Mouse (Mus musculus) neural tube, embryonic 10.5 days (tissue): ENCODE results near the gene Creb5.

Experiments used
- DNase-seq: peaks from one replicate; pipeline ENCODE4 v3.0.0-alpha.2; 2017; ENCODE audit warnings: low spot score; ENCODE audit errors: extremely low spot score

Gene Creb5

DNA sequence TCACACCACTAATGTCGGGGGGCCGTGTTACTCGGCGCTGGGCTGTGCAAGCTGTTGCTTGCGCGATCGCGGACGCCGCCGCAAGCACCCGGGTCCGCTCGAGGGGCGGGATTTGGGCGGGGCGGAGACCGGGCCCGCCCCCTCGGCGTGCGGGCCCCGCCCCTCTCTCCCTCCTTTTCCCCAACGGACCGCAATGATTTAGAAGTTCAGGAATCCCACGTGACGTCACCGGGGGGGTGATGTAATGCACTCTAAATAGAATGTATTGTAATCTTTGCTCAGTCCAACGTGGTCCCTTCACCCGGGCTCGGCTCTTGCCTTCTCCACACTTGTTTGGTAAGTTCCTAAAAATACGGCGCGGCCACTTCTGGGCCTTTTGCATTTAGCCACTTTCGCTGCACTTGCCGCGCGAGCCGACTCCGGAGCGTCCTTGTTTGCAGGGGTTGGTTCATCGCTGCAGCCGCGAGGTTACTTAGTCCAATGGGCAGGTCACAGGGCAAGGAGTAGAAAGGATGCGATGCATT lies at the start of gene Creb5:
Gene Creb5, plus strand, starts transcription at position 233 of the 524 bp plus-strand sequence.
- peak; percentile 89 for DNase-seq

DNA sequence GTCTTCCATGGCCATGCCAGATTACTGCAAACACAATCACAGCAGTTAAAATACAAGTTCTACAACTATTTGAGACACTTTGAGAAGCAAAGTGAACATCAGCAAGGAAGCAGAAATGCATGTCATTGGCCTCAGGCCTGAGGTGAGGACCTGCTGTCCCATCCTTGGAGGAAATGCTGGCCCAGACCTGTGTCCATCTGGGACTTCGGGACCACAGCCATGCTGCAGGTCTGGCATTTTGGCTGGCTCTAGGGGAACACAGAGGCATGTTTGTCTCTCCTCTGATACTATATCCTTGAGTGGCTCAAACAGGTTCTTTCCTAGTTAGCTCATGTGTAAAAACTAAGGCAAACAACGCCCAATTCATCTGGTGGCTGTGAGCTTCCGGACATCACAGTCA lies 27.2 kb upstream of the Creb5 start:
- no peak for DNase-seq

DNA sequence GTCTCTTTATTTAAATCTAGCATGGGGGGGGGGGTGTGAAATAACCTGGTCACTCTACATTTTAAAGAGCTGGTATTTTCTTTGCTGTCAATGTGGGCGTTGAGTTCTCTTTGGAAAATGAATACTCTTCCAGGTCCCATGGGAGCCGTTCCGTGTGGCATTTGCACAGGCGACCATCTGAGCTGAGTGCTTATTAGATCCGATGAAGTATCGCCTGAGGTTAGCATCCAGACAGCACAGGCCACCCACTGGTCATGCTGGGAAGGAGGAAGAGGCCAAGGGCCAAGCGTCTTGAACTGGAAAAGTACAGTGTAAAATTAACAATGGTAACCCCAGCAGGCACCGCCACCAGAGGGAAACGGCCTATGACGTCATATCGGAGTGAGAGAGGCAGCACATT lies 24.7 kb upstream of the Creb5 start:
- no peak for DNase-seq

DNA sequence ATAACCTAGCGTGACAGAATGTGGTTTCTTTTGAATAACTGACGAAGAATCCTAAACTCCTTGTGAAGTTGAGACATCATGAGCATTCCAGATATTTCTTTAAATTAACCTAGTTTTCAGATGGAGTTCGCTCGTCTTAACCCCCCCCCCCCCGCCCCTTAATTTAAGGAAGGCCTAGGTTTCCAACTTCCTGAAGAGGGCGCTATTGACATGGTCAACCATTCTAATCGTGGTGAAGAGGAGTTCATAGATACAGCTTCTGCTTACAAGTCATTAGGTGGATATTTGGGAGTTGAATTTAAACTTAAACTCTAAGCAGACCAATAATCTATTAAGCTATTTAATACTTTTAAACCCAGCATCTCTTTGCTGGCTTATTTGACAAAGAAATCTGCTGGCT lies 20.0 kb upstream of the Creb5 start:
- DNase-seq = no peak

DNA sequence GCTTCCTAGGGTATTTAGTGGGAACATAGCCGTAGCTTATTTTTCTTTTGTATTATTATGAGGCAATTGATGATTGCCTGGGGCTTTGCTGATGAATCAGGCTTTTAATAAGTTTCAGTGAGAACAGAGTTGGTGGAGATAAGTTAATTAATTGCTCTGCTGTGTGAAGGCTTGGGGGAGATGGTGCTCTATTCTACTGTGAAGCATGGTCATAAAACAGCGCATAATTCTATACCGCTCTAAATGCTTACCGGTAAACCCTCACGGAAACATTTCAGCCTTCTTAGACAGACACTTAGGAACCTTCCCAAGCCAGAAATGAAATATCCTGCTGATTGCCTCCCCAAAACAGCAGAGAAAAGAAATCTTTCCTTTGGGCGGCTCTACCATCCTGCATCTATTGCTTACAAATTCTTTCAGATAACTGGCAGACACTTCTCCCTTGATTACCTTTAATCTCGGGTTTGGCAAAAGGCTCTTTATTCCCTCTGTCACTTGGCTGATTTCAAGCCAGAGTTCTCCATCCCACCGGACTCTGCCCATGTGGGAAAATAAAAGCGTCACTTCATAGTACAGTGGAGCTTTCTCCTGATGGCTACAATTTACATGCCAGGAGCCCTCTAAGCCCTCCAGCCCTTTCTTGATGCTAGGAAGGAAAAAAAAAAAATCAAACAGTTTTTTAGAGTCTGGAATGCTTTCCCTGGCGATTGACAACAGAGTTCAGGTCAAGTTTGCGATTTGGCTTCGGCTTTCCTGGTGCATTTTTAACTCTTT lies 19.2 kb upstream of the Creb5 start:
- no peak for DNase-seq

DNA sequence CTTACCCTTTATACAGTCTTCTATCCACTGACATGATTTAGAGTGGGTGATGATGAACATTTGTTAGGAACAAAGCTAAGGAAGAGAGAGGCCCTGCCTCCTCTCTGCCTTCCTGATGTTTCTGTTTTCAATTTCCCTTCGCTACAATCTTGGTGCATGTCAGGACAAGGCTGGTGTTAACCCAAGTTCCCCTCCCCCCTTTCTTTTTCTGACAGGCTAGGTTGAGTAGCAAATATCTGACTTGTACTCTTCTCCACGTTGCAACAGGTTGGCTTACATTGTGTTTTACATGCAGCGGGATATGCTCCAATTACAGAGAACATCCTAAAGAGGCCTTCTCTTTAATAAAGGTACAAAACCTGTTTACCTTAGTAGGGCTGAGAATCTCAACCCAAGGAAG lies 15.9 kb upstream of the Creb5 start:
- DNase-seq = no peak

DNA sequence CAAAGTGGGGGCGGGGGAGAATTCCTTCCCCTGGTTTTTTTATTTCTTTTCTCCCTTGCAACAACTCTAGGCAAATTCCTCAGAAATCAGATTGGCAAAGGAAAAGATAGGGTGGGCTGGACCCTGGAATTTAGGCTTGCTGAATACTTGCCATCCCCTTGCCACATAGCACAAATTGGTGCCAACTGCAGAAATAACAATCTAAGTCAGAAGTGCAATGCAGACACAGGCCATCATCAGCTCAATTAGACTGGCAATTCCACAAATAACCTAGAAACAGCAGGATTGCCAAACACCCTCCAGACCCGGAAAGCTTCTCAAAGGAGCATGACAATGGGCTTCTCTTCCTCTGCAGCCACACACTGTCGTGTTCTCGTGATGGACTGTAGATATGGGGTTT lies 15.4 kb upstream of the Creb5 start:
- no peak for DNase-seq

DNA sequence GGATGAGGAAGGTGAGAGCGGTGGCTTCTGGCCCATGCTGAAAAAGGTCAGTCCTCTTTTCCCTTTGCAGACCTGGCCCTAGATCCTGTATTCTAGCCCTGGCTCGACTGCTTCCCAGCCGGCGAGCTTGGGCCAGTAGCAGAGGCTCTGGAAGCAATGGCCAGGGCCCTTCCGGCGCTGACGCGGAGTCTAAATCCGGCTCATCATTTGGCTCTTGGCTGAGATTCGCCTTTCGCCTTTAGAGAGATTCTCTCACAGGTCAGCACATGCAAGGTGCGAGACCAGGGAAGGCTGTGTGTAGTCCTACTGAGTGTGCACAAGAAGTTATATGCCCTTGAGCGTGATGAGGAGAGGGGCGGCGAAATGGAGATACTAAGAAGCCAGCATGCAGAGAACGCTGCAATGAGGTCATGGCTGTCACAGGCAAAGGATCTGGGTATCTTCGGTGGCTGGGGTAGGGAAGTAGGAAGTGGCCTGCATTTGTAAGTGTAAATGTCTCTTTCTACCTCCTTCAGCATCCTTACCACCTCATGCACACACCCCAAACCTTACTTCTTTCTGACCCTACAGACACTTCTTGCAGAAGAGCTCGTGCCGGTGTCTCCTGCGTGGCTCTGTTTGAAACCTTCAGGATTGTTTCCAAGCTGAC lies 557 bp upstream of the Creb5 start:
- peak; percentile 55 for DNase-seq

DNA sequence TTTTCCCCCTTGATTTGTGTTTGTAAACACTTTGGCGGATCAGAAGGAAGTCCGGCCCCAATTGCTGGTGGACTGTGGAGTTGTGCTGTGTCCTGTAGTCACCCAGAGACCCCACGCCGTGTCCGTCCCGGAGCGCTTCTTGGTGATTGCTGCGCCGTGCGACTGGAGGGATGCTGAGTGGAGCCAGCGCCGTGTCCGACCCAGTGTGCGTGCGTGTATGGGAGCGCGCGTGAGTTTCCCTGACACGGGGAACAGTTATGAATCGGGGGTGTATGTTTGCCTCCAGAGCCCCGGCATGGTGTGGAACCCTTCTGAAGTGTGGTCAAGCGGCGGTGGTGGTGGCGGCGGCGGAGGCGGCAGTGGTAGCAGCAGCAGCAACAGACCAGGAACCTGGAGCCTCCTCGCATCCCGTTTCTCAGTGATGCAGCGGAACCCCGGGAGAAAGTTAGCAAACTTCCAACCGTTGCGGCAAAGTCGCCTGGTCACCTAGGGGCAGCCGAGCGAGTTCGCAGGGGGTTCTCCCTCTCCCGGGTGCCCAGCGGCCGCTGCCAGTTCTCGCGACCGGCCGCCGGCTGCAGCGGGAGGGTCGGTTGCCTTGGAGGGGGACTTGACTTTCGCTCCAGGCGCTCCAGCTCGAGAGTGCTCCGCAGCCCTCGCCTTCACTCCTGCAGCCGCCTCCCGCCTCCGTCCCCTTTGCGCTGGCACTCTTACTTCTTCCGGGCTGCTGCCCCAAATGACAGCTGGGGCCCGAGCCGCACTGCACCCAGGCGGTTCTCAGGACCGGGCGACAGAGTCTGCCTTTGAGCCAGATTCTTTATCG lies 702 bp downstream of the Creb5 start:
- DNase-seq = peak; percentile 71

DNA sequence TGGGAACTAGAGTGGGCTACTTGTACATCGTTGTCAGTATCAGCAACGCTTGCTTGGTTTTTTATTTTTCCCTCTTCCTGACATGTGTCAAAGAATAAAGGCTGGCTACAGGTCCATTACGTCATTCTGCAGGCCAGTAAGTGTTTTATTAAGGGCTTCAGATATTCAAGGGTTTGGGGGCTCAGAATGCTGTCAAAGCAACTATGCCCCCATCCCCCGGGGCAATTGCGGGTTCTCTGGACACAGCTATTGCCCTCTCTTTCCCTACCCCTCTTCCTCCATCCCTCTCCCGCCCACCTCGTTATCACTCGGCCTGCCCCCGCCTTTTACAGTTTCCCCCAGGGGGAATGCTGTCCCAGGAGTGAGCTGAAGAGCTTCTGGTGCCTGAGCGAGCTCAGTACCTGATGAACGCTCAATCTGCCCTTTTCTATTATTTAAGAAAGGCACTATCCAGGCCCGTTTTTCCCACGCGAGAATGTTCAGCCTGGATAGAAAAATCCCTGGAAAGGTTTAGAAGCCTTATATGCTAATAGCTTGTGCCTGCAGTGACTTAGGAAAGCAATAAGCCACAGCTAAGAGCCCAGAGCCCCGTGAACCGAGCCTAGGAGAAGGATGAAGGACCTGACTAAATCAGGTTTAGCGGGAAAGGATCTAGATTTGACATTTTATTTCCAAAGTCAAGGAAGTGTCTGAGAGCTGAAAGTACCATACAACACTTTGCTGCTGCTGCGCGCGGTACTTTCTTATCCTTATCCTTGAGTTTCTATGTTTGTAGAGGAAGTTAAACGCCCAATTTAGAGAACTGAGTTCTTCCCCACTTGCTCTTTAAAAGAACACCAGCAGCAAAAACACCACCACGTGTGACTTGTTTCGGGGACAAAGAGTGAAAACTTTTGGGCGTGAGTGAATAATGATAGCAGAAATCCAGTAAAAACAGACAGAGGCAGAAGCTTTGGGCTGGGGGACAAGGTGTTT lies 1.8 kb downstream of the Creb5 start:
- DNase-seq = peak; percentile 49

DNA sequence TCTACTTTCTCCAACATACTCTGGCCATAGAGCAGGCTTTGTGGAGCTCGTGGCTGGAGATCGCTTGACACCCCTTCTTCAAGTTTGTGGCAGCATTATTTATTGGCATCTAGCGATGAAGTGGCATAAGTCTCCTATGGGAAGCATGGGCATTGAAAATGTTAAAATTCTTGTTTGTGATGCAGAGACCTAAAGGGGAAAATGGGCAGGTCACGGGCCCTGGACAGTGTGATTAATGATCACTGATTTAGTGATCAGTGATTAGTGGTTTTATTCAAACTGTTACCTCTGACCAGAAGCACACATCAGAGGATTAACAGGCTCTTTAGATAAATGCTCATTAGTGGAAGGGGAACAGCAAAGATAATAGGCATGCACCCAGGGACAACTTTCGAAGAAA lies 2.6 kb downstream of the Creb5 start:
- DNase-seq = peak; percentile 19

DNA sequence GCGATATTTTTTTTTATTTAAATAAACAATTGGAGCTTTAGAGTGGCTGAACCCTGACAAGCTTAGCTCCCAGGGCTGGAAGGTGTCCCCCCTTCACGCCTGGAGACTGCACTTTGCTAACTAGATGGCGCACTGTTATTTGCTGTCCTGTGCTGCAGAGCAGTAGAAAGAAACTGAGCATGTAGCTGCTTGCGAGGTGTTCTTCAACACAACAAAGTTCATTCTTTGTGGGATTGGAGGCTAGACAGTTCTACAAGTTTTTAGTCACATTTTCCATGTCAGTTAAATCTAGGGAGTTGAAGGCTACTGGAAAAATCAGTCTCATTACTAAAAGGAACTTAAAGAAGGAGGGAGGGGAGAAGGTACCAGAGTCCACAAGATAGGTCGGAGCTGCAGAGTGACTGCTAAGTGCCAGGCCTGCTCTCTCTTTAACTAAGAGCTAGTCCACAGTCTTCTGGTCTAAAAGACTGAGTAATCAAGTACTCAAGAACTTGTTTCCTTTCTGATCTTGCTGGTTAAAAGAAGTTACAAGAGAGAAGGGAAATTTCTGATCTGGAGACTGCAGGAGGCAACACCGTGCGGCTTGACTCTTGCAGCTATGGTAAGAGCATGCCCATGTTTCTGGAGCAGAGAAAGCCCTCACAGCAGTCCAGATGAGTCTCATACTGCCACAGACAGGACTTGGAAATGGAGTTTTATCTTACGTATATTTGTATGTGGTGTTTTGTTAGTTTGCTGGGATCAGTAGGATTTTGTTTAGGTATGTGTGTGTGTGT lies 3.3 kb downstream of the Creb5 start:
- peak; percentile 19 for DNase-seq

DNA sequence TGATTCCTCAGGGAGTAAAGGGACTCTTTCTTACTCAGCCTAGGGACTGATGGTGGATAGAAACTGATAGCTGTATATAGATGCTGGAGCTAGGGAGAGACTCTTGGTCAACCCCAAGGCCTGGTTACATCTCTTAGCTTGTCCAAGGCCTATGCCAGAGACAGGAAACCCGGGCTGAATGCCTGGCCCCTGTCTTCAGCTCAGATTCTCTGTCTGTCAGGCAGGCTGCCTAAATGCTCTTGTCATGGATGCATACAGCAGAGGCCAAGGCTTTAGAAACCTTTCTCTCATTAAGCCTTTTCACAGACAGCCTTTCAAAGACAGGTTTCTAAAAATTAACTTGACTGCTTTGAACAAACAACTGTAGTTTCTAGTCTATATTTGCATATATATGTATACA lies 5.9 kb downstream of the Creb5 start:
- DNase-seq = no peak

DNA sequence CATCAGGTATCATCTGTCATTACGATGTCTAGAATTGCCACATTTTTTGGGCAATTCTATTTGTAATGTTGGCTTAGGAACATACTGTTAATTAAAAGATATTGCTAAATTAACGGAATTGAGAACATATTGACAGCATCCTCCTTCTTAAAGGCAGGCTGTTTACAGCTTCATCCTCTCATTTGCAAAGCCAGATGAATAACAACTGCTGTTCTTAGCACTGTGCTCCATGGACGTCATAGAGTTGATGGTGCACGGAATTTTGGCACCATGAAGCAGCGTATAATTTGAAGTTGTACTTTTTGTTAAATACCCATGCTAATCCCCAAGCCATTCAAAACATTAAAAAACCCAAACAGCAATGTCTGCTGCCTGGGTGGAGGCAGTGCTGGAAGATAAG lies 10.8 kb downstream of the Creb5 start:
- no peak for DNase-seq

DNA sequence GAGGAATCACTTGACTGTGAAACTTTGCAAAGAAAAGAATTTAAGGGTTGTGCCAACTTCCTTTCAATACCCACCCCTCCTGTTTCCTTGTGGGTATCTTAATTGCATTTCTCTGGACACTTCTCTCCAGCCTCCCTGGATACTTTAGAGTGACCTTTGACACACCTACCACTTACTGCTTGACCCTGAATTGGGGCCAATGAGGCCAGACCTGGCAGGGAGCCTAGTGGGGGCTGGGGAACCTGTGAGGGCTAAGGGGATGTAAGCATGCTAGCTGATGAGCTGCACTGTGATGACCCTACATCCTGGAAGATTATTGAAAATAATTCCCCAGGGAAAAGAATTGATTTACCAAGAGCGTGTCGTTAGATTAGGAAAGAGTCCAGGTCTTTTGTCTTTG lies 17.1 kb downstream of the Creb5 start:
- no peak for DNase-seq

DNA sequence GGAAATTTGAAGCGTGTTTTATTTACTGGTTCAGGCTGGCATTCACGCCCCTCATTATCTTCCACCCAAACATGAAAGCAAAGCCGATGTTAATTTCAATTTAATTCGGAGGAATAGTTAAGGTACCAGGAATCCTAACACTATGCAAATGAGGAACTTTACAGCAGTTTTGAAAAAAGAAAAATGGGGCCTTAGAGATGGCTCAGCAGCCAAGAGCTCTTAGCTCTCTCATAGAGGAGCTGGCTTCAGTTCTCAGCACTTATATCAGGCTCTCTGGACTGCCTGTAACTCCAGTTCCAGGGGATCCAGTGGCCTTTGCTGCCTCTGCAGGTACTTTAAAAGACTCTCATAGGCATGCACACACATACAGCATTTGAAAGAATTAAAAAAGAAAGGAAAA lies 19.1 kb downstream of the Creb5 start:
- no peak for DNase-seq

DNA sequence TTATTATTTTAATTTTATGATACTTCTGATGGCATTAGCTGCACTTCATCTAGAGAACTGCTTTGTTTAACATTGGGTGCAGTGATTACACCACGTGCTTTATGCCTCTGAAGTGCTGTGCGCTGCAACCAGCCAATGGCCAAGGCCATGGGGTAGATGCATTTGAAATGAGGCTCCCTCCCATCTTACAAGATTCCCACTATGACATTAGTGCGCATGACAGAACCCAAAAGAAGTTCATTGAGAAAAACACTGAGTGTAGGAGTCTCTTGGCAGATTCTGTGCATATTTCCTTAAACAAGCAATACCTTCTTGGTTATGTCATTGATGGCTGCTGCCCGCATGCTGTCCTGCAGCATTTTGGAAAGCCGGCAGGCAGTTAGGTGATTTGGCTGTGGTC lies 19.6 kb downstream of the Creb5 start:
- DNase-seq = no peak

DNA sequence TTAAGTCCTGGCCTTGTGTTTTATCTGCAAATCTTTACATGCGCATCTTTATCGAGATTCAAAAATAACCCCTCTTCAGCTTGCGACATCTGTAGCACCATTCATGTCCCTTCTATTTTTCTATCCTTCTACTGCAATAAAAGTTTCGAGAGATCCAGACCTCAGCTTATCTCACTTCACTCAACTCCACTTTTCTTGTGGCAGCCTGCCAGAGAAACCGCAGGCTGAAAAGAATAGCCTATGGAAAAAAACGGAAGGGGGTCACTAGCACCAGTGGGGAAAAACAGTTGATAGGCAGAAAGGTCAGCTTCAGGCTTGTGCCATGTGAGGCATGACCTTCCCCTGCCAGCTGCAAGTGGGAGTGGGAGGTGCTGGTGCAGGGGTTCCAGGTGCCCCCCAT lies 21.6 kb downstream of the Creb5 start:
- DNase-seq = no peak

DNA sequence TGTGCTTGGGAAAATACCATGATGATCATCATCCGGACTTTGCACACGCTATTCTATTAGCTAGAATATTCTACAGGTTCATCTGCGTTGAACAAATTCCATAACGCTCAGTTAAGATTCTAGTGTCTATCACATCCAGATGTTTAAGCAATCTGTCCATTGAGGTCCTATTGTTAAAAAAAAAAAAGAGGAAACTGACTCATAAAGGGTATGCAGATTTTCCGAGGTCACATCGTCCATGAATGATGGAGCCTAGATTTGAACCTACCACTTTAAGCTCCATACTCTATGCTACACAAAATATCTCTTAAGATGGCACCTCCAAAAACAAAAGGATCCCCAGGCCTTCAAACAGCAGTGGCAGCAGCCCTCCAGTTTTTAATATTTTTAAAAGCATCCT lies 26.5 kb downstream of the Creb5 start:
- no peak for DNase-seq

DNA sequence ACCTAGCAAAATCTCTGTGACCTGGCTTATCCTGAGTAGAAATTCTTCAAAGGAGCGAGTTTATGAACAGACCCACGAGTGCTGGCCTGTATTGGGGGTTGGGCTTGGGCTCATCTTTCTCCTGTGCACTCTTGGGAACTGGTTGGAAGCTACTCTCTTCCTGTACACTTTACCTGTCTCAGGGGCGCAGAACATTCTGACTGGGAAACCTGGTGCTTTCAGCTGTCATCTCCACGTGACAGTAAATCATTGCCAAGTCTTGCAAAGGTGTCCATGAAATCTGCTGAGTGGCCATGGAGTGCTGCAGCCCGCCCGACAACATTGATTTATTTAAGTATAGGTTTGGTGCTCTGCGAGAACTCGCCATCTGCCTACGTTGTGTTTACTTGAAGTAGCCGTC lies 27.1 kb downstream of the Creb5 start:
- DNase-seq = no peak
